Mouse (Mus musculus) retina, postnatal 1 day (tissue): ENCODE results near the gene Fam221a.

ENCODE experiments used
- DNase-seq: peaks from one replicate; pipeline ENCODE4 v3.0.0-alpha.2; 2012

The Fam221a gene

DNA sequence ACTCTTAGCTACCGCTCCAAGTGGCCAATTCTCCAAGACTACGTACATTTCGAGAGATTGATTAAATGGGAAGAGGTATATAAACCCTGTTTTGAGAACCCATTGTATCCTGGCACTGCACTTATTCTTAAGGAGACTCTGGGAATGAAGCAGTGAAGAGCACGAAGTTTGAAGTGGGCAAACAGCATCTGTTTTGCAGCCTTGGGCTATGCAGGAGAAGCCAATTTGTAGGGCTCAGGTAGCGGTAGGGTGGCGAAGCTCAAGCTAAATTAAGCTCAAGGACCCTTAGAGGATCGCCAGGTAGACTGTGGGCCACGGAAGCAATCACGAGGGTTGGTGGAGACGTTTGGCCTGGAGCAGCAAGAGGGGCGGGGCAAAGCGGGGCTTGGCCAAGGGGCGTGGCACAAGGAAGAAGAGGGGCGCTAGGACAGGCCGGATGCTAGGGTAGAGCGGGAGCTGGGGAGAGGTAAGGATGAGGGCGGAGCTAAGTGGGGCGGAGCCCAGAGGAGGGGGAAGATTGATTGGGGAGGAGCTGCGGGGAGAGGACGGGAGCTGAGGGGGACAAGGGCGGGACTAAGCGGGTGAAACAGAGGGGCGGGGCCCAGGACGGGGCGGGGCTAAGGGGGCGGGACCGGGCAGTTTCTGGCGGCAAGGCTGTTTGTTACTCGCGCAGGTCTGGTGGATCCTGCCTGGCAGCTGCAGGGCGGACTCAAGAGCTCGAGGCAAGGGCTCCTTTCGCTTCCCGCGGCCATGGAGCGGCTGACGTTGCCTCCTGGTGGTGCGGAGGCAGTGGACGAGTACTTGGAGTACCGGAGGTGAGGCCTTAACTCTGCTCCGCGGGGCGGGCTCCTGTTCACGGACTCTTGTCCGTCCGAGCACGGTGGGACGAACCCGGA, at the start of gene Fam221a:
Fam221a (plus strand) TSS at position 581 of the 896 bp plus-strand sequence.
- peak; percentile 98 for DNase-seq

DNA sequence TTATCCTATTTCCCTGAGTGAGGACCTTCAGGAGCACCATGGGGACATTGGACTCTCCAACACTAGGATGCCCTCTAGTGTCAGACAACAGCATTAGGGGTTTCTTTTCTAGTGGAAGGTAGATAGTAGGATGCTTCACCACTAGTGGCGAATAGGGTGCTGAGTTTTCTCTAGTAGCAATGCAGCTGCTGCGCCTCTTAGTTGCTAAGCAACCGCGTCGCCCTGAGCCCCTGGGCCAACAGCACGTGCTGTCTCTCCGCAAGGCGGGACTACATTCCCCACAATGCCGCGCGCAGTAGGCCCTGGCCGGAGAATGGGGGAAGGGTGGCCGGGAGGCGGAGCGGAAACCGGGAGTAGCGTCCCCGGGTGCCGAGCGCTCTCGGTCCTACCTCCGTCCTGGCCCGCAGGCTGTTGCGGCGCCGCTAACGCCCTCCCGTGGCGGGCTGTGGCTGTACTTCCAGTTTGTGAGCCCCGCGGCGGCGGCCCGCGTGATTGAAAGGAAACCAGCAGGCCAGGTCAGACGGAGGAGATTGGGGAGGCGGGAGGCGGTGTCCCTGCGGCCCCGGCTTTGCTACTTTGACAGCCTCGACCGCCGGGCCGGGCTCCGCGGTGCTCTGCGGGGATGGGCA, 48.5 kb upstream of the Fam221a start, which contains the start of gene Ccdc126:
Ccdc126 (plus strand) TSS at position 309 of the 629 bp plus-strand sequence.
- DNase-seq, result peak; percentile 100

DNA sequence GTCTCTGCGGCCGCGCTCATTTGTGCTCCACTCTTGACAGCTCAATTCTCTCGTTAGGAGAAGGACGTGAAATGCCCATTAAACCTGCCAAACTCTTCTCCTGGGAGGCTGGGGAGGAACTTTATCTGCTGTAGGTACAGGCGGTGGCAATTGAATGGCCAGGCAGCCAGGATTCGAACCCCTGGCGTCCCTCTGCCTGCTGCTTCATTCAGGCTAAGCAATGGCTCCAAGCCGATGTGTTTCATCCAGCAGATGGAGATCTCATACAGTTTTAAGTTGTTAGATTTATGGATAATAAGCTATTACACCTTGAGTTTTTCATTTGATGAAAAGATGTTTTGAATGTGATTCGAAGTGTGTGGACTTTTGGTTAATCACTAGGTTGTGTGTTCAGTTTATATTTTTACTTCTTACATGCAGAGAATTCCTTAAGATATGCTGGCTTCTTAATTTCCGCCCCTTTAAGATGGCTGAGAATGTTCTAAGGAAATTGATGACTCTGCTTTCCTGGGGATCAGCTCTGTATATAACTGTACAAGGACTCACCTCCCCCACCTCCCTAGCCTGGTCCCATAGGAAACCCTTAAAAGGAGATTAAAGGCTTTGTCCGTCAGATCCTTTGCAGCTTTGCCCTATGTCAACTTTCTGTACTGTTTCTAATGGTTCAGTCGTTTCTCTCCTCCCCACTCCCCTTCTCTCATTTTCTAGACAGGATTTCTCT, 47.8 kb upstream of the Fam221a start:
- peak; percentile 63 for DNase-seq

DNA sequence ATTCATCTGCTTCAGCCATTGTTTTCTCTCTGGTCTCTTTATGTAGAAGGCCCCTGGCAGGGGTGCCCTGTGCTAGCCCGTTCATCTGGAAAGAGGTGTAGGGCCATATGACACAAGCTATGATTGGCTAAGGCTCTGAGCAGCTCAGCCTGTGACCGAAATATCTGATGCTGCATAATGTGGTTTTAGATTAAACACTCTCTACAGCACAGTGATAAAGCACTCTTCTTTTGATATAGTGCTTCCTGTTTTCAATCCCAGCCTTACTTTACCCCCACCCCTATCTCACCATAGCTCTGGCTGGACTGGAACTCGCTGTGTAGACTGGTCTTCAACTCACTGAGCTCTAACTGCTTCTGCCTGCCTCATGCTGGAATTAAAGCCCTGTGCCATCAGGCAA, 46.2 kb upstream of the Fam221a start:
- DNase-seq, result no peak

DNA sequence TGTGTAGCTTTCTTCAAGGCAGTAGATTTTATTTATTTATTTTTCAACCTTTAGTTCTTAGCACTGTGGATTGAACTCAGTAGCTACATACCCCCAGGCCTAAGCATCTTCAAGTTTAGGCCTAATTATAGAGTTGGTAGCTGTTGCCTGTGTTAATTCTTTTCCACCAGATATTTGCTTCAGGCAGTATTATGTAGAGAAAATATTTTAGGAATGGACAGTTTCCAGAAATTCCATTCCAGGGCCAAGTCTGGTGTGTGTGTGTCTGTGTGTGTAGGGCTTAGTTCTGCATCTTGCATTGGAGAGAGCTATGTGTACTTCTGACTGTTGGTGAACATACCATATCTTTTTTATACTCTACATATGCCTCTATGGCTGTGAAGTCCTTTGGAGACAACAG, 45.5 kb upstream of the Fam221a start:
- DNase-seq, result no peak

DNA sequence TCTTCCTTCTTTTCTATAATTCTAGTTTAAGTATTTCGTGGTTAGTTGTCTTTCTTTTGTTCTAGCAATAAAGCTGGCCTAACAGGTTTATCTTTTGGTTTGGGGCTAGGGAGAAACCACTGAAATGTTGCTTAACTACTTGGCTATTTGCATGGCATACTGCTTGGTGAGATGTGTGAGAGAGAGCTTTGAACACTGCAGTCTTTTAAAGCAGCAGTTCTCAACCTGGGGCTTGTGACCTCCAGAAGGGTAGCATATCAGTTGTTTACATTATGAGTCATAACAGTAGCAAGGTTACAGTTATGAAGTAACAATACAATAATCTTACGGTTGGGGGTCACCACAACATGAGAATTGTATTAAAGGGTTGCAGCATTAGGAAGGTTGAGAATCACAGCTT, 44.6 kb upstream of the Fam221a start:
- DNase-seq, result no peak

DNA sequence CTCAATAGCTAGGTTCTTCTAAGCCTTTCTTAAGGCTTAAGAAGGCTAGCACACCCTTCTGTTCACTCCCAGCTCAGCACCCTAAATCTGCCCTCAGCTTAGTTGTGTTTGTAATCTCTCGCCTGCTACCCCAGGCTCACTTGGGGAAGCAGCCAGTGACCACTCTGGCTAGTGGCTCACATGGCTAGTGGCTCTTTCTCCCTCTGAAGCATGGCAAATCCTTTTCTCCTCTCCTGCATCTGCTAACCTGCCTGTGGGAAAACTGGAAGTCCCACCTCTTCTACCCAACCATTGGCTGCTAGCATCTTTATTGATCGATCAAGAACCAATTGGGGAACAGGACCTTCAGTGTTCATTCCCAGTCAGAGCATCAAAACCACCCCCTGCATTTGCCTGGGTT, 43.0 kb upstream of the Fam221a start:
- peak; percentile 61 for DNase-seq

DNA sequence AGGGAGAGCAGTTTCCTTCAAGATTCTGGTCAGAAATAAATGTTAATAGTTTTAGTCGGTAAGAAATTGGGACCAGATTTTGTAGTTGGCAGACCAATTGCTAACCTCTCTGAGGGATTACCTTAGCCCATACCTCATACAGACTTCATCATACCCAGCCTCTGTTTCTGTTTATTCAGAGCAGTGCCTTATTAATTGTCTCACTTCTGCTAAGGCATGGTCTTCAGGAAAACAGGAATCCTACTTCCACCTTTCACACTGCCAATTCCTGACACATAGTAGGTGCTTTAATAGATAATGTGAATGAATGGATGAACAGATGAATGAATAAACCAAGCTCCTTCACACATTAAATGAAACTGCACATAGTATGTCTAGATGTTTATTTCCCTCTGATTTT, 42.2 kb upstream of the Fam221a start:
- DNase-seq, result no peak

DNA sequence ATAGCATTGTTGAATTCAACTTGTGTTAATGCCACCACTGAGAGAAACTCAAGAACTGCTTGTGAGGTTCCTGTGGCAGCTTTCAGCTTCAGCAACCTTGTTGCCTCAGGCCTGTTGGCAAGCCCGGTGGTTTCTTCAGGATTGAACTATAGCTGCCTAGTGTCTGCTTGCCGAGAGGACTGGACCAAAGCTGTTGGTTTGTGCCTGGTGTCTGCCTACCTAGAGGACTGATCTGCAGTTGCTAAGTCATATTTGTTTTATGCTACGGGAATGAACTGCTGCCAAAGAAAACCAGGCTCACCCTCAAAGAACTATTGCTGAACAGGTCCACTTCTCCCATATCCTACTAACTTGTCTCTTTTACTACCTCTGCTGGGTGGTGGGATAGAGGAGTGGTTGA, 40.7 kb upstream of the Fam221a start:
- no peak for DNase-seq

DNA sequence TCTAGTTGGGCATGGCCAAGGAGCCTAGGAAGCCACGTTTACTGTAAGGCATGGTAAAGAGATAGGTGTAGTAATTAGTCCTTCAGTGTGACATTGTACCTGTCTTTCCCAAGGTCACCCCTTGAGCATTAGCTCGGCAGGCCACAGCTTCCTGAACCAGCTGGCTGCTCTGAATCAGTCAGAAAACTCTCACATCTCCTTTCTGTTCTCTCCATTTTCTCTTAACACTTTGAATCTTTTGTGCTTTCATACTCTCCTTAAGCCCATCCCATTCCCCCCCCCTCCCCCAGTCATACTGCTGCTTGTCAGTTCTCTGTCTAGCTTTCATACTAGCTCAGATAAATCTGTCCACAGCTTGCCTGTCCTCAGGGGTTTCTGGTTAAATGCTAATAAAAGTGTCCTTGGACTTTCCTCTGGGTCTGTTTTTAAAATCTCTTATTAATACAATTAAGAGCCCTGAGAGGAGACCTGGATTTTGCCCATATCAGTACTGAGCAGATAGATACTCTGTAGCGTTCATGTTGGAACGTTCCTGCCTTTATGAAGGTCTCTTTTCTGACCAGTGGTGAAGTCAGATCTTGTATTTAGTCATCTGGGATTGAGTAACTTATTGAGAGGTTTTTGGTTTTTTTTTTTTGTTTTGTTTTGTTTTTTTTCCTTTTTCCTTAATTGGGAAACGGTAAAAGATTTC, 36.0 kb upstream of the Fam221a start:
- no peak for DNase-seq

DNA sequence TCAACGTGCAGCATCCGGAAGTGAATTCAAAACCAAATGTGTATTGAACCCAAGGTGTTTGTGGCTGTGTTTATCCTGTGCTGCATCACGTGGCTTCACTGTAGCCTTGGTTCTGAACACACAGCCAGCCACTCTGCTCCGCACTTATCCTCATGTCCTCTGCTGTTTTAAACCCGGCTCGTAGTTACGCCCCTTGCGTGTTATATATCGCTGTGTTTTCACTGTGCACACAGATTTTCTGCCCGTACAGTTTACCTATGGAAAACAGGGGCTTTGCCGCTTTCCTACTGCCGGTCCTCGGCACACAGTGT, 35.5 kb upstream of the Fam221a start:
- no peak for DNase-seq

DNA sequence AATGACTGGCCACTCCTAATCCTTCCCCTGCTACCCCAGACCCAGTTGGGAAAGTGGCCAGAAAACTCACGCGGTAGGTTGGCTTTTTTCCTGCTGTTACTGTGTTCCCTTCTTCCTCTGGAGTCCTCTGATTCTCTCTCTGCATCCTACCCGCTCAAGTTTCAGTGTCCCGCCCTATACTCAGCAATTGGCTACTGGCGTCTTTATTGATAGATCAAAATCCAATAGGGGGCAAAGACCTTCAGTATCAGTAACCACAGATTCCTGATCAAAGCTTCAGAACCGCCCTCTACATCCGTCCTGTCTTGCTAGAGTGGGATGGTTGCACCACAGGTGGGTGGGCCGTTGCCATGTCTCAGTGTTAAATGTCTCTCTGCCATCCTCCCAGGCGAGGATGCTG, 29.0 kb upstream of the Fam221a start:
- no peak for DNase-seq

DNA sequence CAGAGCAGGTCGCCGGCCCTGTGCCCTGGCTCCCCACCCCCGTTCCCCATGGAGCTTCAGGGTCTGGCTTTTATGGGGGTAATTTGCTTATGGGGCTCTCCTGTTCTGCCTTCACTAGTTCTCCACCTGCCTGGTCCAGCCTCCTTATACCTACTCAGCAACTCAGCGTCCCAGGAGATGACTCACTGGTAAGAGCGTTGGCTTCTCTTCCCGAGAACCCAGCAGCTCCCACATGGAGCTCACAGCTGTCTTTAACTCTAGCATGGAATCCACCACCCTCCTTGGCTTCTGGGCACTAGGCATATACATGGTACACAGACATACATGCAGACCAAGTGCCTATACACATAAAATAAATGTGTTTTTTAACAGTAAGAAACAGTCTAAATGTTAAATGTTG, 28.4 kb upstream of the Fam221a start:
- no peak for DNase-seq

DNA sequence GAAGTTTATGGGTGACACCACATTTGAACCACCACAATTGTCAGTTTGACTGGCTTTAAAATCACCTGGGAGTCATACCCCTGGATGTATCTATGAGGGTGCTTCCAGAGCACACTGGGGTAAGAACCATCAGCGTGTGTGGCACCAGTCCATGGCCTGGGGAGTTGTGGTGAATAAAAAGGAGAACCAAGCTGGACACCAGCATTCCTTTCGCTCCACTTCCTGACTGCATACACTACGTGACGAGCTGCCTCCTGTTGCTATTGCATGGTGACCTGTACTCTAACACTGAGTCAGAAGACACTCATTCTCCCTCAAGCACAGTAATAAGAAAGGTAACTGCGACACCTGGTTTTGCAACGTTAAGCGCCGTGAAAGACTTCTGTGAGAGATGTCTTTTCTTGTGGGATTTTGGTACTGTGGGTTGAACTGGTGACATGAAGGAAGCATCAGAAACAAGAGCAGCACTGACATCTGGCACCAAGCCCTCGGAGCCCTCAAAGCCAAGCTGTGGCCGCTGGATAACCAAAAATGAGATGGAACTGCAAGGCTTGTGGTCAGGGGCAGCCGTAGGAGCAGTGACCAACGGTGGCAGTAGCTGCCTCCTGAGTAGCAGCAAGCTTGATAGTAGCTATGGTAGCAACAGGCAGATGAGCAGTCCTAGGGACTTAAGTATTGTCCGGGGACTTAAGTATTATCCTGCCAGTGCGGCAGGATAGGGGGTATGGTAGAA, 23.6 kb upstream of the Fam221a start:
- DNase-seq, result no peak

DNA sequence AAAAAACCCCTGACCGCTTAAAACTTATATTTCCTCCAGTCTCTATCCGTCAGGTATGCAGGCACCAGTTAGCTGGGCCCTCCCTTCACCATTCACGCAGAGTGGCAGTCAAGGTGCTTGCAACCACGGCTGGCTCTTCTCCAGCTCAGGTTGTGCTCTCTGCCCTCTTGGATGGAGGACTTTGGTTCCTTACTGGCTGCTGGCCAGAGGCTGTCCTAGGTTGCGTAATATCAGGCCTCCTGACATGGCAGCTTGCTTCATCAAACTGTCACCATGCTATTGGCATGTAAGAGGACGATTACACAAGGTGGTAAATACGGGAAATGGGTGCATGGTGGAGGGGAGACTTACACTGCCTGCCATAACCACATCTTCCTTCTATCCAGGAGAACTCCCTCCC, 17.7 kb upstream of the Fam221a start:
- DNase-seq, result no peak

DNA sequence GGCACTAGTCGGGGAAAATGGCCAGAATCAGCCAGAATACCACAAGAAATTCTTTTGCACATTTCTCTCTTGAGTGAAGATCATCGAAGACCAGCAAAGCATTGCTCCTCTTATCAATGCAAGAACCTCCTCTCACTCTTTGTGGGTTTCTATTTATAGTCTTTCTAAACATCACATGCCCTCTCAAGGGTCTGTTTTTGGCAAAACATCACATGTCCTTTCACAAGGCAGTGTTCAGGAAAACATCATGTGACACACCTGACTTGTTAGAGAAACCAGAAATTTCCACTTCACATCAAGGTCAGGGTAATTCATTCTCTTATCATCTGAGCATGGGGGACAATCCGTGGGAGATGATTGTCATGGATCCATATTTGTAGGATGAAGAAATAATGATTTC, 12.9 kb upstream of the Fam221a start:
- no peak for DNase-seq

DNA sequence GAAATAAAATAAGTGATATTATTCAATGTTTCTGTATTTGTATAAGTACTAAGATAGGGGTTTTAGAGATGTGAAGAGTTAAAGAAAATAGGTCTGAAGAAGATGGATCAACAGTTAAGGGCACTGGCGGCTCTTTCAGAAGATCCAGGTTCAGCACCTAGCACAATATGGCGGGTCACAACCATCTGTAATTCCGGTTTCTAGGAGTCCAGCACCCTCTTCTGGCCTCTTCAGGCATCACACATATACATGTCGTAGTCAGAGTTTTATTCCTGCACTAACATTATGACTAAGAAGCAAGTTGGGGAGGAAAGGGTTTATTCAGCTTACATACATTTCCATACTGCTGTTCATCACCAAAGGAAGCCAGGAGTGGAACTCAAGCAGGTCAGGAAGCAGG, 12.4 kb upstream of the Fam221a start:
- DNase-seq, result no peak

DNA sequence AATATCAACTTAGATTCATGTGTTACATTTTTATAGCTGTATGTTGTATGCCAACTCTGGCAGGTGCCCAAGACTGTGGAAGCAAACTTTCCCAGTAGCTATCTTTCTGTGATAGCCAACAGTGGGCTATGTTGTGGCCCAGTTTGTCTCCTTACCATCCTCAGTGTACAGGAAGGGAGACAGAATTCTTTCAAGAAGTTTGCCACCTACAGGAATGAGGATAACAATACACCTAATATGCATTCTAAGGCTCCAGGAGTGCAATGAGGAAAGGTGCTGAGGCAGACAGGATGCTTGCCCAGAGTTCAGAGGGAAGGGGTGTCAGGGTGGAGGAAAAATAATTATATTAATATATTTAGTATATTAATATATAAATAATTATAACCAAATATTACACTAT, 7.1 kb upstream of the Fam221a start:
- peak; percentile 13 for DNase-seq

DNA sequence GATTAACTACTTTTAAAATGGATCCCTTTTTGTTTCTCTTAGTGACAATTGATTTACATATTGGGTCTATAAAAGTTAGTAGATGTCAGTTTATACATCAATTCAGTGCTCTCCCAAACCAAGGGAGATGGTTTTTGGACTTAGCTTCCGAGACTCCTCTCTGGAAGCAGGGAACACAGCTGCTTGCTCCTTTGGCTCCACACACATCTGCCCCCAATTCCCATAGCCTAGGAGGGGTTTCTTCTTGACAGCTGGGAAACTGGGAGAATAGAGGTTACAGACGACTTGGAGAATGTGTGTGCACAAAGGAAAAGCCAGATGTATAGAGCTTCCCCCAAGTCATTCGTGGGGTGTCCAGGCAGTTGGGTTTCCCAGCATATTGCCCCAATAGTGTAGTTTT, 673 bp downstream of the Fam221a start:
- DNase-seq, result peak; percentile 24

DNA sequence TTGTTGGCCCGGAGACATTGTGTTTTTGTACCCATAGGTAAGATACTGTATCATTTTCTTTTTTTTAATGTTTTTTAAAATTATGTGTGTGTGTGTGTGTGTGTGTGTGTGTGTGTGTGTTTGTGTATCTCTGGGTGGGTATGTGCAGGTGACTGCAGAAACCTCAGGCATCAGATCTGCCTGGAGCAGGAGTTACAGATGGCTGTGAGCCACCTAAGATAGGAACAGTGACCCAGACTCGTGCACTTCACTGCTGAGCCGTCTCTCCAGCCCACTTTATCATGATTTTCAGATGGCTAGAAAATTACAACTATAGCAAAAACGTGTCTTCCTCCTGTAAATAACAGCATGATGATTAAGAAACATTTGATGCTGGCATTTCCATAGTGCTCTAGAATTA, 5.2 kb downstream of the Fam221a start:
- DNase-seq, result no peak

DNA sequence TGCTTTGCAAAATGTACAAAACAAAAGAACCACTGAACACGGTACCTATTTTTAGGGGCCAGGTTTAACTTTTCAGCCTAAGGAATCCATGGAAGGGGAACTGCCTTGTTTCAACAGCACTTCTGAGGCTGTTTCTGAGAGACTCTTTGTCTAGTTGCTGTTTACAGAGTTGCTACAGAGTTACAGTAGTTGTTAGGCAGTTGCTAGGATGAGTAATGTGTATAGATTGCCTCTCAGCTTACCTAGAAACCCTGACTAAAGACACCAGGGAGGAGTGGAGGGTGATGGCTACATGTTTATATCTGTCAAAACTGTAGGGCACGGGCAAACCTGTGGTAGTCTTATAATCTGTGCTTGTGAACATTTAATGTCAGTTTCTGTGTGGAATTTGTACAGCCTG, 6.4 kb downstream of the Fam221a start:
- DNase-seq, result no peak

DNA sequence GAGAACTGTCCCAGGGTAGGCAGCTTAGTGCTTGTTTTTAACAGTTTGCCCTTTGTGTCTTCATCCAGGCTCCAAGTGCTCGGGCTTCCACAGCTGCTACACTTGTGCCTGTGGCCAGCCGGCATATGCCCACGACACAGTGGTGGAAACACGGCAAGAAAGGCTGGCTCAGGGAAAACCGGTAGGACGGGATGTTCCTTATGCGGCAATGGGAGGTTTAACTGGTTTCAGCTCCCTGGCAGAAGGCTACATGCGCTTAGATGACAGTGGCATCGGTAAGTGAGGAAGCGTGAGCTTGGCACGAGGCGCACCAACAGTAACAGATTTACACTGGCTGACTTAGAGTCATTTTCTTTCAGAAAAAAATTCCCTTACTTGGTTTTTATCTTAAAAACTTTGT, 10.8 kb downstream of the Fam221a start:
- no peak for DNase-seq

DNA sequence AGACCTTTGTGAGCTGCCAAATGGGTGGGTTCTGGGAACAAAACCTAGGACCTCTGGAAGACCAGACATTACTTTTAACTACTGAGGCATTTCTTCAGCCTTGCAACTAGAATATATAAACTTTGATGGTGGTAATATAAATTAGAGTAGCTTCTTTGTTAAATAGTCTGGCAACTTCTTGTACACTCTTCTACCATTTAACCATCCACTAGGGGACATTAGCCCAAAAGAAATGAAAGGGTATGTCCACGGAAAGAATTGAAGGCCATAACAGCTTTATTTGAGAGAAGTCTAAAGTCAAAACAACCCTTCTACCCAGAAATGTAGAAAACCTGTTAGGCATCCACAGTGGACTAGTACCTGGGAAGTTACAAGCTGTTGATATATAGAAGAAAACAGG, 26.7 kb downstream of the Fam221a start:
- no peak for DNase-seq
